Mouse (Mus musculus) forebrain, embryonic 13.5 days (tissue): ENCODE measurements around the gene Slc41a2. TPM values are rescaled to one million over a fixed set of nuclear protein-coding genes. Genes with fewer than 3 reads are reported as not detected.

Experiments used
- ATAC-seq: fragments of 200-750 bp; cut with Nextera tagmentation; 2 replicates; pipeline ENCODE4 v1.8.0; 2017
- H3K27ac ChIP-seq: fragments of 300-500 bp; sonication (generic); 2 replicates; pipeline ENCODE4 v1.5.1; 2015; ENCODE audit warnings: inconsistent platforms, mild to moderate bottlenecking, moderate library complexity
- H3K27me3 ChIP-seq: fragments of 300-500 bp; sonication (generic); 2 replicates; pipeline ENCODE4 v1.6.1; 2015; ENCODE audit warnings: mild to moderate bottlenecking, inconsistent platforms
- H3K36me3 ChIP-seq: fragments of 300-500 bp; sonication (generic); 2 replicates; pipeline ENCODE4 v1.6.1; 2015; ENCODE audit warnings: mild to moderate bottlenecking, inconsistent platforms; ENCODE audit not compliant: poor library complexity, severe bottlenecking
- H3K4me1 ChIP-seq: fragments of 300-500 bp; sonication (generic); 2 replicates; pipeline ENCODE4 v1.6.1; 2015; ENCODE audit warnings: inconsistent platforms
- H3K4me2 ChIP-seq: fragments of 300-500 bp; sonication (generic); 2 replicates; pipeline ENCODE4 v1.6.1; 2015; ENCODE audit warnings: inconsistent platforms, mild to moderate bottlenecking, moderate library complexity
- H3K4me3 ChIP-seq: fragments of 300-500 bp; sonication (generic); 2 replicates; pipeline ENCODE4 v1.5.1; 2015; ENCODE audit warnings: mild to moderate bottlenecking, inconsistent platforms
- H3K9ac ChIP-seq: fragments of 300-500 bp; sonication (generic); 2 replicates; pipeline ENCODE4 v1.6.1; 2015; ENCODE audit warnings: mild to moderate bottlenecking, inconsistent platforms
- H3K9me3 ChIP-seq: fragments of 300-500 bp; sonication (generic); replicated peaks from 2 replicates; pipeline ENCODE4 v1.6.1; 2016; ENCODE audit warnings: inconsistent platforms
- WGBS: fragments of 180-500 bp; shearing (Covaris S2); methylation state at CpG from one replicate; pipeline ENCODE4 v1.1.7; 2015; 5-methylcytosine and 5-hydroxymethylcytosine counted together
- polyA plus RNA-seq: library from polyadenylated mRNA; unstranded; fragments of >200 nt; fragmentation: Nextera tagmentation; extraction: Ambion mirVana; gene quantifications from 2 replicates; pipeline ENCODE4 v1.2.1, GENCODE M21; 2015

The Slc41a2 gene
- polyA plus RNA-seq, 1 experiment from 2014 or later, result 0.92 TPM

GRCm38 (mm10) chr10:83210968-83211583 lies 126.6 kb downstream of the Slc41a2 start:
- Histone ChIP-seq H3K9me3 (no peaks in the 10 kb centered on the region), H3K4me3 (no peak overlapping the region), H3K4me2 (no peak overlapping the region), H3K27ac (0 out of 2 replicates have a peak overlapping the region, but pooled peaks have one; percentile 61), H3K4me1 (peaks cover 28% of the 10 kb centered on the region), H3K36me3 (no peaks in the 10 kb centered on the region), H3K9ac (no peak overlapping the region), H3K27me3 (no peaks in the 10 kb centered on the region)
- WGBS, result 12% methylated on average over 6 of the region's 6 CpGs
- ATAC-seq, result peak; percentile 61; the same call in 1 of the 2 replicates

- H3K4me1 ChIP-seq, result peaks cover 28% of the 10 kb centered on the region
- no peak overlapping the region for H3K4me3 ChIP-seq
- 48% methylated on average over 16 of the region's 16 CpGs for WGBS
- H3K36me3 ChIP-seq, result no peaks in the 10 kb centered on the region
- H3K9ac ChIP-seq, result no peak overlapping the region
- H3K27ac ChIP-seq, result no peak overlapping the region
- 0 out of 2 replicates have a peak overlapping the region, but pooled peaks have one; percentile 10 for H3K4me2 ChIP-seq
- no peaks in the 10 kb centered on the region for H3K27me3 ChIP-seq
- H3K9me3 ChIP-seq, result no peaks in the 10 kb centered on the region
- no peak for ATAC-seq
Observed at GRCm38 (mm10) chr10:83210122-83210521, 127.6 kb downstream of the Slc41a2 start.

- no peak overlapping the region for H3K9ac ChIP-seq
- no peak overlapping the region for H3K27ac ChIP-seq
- WGBS, result 78% methylated on average over 12 of the region's 12 CpGs
- no peak overlapping the region for H3K4me3 ChIP-seq
- H3K36me3 ChIP-seq, result no peaks in the 10 kb centered on the region
- no peaks in the 10 kb centered on the region for H3K27me3 ChIP-seq
- peaks cover 28% of the 10 kb centered on the region for H3K4me1 ChIP-seq
- ATAC-seq, result no peak
- H3K4me2 ChIP-seq, result no peak overlapping the region
- no peaks in the 10 kb centered on the region for H3K9me3 ChIP-seq
Observed at GRCm38 (mm10) chr10:83209388-83209787, 128.3 kb downstream of the Slc41a2 start.

GRCm38 (mm10) chr10:83208436-83208835 lies 129.2 kb downstream of the Slc41a2 start:
- ATAC-seq, result no peak
- WGBS, result 74% methylated on average over 7 of the region's 7 CpGs

DNA sequence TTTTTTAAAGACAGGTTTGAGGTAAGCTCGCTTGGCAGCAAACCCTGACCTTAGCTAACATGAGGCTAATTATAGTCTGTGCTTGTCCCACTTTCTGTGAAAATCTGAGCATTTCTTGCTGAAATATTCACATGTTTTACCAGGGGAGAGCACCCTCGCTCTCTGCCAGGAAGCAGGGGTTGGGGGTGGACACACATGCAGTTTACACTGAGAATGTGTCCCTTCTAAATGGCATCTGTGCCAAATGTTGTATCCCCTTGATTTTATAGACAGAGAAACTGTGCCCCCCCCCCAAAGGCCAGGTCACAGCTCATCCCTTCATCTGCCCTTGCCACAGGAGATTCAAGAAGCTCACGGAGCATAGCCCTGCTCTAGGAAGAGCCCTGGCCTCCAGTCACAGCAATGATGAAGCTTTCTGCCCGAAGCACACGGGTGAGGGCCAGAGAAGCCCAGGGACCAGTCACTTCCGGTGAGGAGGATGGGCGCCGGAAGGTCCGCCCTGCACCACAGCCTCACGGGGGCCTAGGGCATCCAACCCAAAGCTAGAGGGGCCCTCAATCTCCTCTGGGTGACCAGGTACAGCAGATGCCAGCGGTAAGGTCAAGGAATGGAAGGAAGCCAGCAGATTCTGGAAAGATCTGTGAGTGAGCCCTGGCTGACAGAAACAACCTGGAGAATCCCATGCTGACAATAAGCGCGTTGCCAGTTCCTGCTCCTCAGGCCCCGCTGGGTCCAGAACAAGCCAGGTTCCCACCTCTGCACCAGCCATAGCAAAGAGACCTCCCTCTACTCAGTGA lies 134.6 kb downstream of the Slc41a2 start:
- no peaks in the 10 kb centered on the region for H3K9me3 ChIP-seq
- no peak overlapping the region for H3K4me2 ChIP-seq
- 88% methylated on average over 14 of the region's 14 CpGs for WGBS
- no peak overlapping the region for H3K4me3 ChIP-seq
- H3K36me3 ChIP-seq, result no peaks in the 10 kb centered on the region
- H3K27ac ChIP-seq, result no peak overlapping the region
- peaks cover 4% of the 10 kb centered on the region; the same call in 1 of the 2 replicates for H3K4me1 ChIP-seq
- no peak for ATAC-seq
- no peaks in the 10 kb centered on the region for H3K27me3 ChIP-seq
- H3K9ac ChIP-seq, result no peak overlapping the region

More at GRCm38 (mm10) chr10:83208436-83208835, 129.2 kb downstream of the Slc41a2 start:
- Histone ChIP-seq H3K27me3 (no peaks in the 10 kb centered on the region), H3K4me1 (peaks cover 28% of the 10 kb centered on the region), H3K9ac (no peak overlapping the region), H3K27ac (no peak overlapping the region), H3K9me3 (no peaks in the 10 kb centered on the region), H3K4me2 (no peak overlapping the region), H3K36me3 (no peaks in the 10 kb centered on the region), H3K4me3 (no peak overlapping the region)

DNA sequence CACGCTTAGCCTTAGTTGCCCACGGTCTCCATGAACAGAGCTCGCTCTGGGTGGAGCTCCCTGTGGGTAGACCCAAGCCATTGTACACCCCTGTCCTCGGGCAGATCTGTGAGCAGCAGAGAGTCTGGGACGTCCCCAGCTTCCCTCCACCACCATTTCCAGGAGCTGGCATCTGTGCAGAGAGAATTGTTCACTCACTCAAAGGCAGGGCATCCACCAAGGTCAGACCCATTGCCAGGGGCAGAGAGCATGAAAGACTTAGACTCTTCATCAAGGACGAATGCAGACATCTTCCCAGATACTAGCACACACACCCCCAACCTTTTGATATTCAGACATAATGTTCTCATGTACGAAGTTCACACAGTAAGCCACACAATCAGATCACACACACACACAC lies 136.2 kb downstream of the Slc41a2 start:
- H3K4me3 ChIP-seq, result no peak overlapping the region
- H3K27ac ChIP-seq, result no peak overlapping the region
- no peak overlapping the region for H3K4me2 ChIP-seq
- WGBS, result 82% methylated on average over 7 of the region's 7 CpGs
- H3K9ac ChIP-seq, result no peak overlapping the region
- H3K27me3 ChIP-seq, result no peaks in the 10 kb centered on the region
- no peak for ATAC-seq
- H3K36me3 ChIP-seq, result no peaks in the 10 kb centered on the region
- H3K9me3 ChIP-seq, result no peaks in the 10 kb centered on the region
- no peaks in the 10 kb centered on the region for H3K4me1 ChIP-seq

DNA sequence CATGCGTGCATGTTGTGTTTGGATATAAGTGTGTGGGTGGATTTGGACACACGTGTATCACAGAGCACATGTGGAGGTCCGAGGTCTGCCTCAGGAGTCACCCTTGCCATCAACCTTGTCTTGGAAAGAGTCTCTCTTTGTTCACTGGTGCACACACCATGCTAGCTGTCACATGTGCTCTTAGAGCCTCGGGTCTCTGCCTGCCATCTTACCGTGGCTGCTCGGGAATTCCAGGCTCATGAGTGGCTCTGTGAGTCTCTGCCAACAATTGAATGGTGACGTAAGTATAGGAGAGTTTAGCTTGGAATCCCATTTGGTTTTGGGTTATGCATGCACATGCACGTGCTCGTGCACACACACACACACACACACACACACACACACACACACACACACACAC lies 138.4 kb downstream of the Slc41a2 start:
- Histone ChIP-seq H3K9ac (no peak overlapping the region), H3K36me3 (no peaks in the 10 kb centered on the region), H3K27ac (no peak overlapping the region), H3K4me2 (no peak overlapping the region), H3K27me3 (no peaks in the 10 kb centered on the region), H3K9me3 (no peaks in the 10 kb centered on the region), H3K4me1 (0 out of 2 replicates have a peak, but pooled peaks cover 3% of the 10 kb centered on the region), H3K4me3 (no peak overlapping the region)
- WGBS, result 76% methylated on average over 9 of the region's 9 CpGs
- ATAC-seq, result no peak

DNA sequence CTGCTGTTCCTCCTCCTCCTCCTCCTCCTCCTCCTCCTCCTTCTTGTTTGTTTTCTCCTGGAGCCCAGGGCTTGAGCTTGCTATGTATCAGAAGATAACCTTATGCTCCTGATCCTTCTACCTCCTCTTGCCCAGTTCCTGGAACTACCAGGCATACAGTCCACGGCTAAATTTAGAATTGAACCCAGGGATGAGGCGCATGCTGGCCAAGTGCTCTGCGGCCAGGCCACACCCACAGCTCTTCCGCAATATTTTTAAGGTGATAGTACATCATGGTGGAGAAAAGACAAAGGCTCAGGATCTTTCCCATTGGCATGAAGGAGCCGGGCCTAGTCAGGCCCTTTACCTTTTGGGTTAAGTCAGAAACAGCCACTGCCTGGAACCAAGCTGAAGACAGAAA lies 139.0 kb downstream of the Slc41a2 start:
- WGBS, result 83% methylated on average over 5 of the region's 5 CpGs
- Histone ChIP-seq H3K27ac (no peak overlapping the region), H3K27me3 (no peaks in the 10 kb centered on the region), H3K9me3 (no peaks in the 10 kb centered on the region), H3K36me3 (no peaks in the 10 kb centered on the region), H3K4me2 (no peak overlapping the region), H3K9ac (no peak overlapping the region), H3K4me1 (0 out of 2 replicates have a peak, but pooled peaks cover 3% of the 10 kb centered on the region), H3K4me3 (no peak overlapping the region)
- ATAC-seq, result no peak

DNA sequence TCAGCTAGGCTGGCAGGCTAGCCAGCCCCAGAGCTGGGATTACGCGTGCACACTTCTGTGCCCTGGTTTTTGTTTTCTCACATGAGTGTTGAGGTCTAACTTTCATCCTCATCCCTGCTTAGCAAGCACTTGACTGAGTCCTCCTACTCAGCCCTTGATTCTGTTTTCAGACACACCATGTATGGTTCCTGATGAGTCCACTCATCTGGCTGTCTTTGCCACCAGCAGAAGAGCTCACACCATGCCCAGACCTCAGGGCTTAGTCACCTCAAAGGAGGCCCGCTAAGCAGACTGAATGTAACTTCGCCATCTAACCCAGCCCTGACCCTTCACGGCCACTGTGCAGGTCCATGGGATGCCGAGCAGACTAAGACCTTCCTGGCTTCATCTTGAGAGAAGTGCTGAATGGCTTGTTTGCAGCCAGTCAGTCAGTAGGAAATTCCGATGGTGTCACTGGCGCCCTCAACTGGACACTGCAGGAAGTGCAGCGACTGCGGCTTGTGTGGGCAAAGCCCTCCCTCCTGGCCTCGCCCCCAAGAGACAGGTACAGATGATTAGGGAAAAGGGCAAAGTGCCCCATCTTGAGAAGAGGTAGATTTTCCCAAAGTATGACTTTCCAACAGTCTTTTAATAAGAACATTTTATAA lies 139.9 kb downstream of the Slc41a2 start:
- Histone ChIP-seq H3K9ac (no peak overlapping the region), H3K27me3 (no peaks in the 10 kb centered on the region), H3K4me2 (no peak overlapping the region), H3K9me3 (no peaks in the 10 kb centered on the region), H3K36me3 (no peaks in the 10 kb centered on the region), H3K27ac (no peak overlapping the region), H3K4me3 (no peak overlapping the region), H3K4me1 (0 out of 2 replicates have a peak, but pooled peaks cover 3% of the 10 kb centered on the region)
- no peak for ATAC-seq
- WGBS, result 52% methylated on average over 11 of the region's 11 CpGs

- H3K9me3 ChIP-seq, result 0 out of 2 replicates have a peak, but pooled peaks cover 5% of the 10 kb centered on the region
- no peak overlapping the region for H3K9ac ChIP-seq
- H3K4me1 ChIP-seq, result peaks cover 5% of the 10 kb centered on the region; the same call in 1 of the 2 replicates
- H3K4me2 ChIP-seq, result no peak overlapping the region
- H3K4me3 ChIP-seq, result no peak overlapping the region
- H3K36me3 ChIP-seq, result peaks cover 12% of the 10 kb centered on the region
- 51% methylated on average over 6 of the region's 6 CpGs for WGBS
- H3K27ac ChIP-seq, result no peak overlapping the region
- no peaks in the 10 kb centered on the region for H3K27me3 ChIP-seq
- no peak for ATAC-seq
Observed at GRCm38 (mm10) chr10:83191982-83192381, 145.7 kb downstream of the Slc41a2 start.

GRCm38 (mm10) chr10:83191476-83191875 lies 146.2 kb downstream of the Slc41a2 start:
- peaks cover 10% of the 10 kb centered on the region; the same call in 1 of the 2 replicates for H3K4me1 ChIP-seq
- H3K9me3 ChIP-seq, result 0 out of 2 replicates have a peak, but pooled peaks cover 5% of the 10 kb centered on the region
- no peak overlapping the region for H3K4me3 ChIP-seq
- H3K27ac ChIP-seq, result no peak overlapping the region
- no peaks in the 10 kb centered on the region for H3K27me3 ChIP-seq
- ATAC-seq, result no peak
- WGBS, result 96% methylated on average over 17 of the region's 17 CpGs
- H3K36me3 ChIP-seq, result peaks cover 12% of the 10 kb centered on the region
- H3K9ac ChIP-seq, result no peak overlapping the region
- H3K4me2 ChIP-seq, result no peak overlapping the region

DNA sequence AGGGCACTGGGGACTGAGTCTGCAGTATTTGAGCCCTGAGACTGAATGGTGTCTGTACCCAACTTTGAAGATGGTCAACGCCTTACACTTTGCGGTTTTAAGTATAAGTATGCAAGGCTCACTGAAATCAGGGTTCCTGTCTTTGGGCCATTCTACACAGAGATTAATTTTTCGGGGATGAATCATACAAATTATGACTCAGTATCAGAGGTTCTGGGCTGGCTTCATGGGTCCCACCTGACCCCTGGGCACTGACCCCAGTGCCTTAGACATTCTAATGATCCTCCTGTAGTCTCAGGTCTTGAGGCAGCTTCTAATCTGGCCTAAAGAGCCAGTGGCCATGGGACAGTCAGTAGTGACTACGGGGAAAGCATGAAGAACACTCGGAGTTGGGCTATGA lies 148.6 kb downstream of the Slc41a2 start:
- H3K36me3 ChIP-seq, result peaks cover 12% of the 10 kb centered on the region
- H3K4me1 ChIP-seq, result peaks cover 21% of the 10 kb centered on the region
- no peak overlapping the region for H3K27ac ChIP-seq
- ATAC-seq, result no peak
- H3K9me3 ChIP-seq, result 0 out of 2 replicates have a peak, but pooled peaks cover 5% of the 10 kb centered on the region
- no peak overlapping the region for H3K9ac ChIP-seq
- no peak overlapping the region for H3K4me2 ChIP-seq
- H3K4me3 ChIP-seq, result no peak overlapping the region
- 96% methylated on average over 5 of the region's 5 CpGs for WGBS
- no peaks in the 10 kb centered on the region for H3K27me3 ChIP-seq
